Mouse (Mus musculus): ENCODE data around the gene Tatdn3. TPM values are rescaled to one million over a fixed set of nuclear protein-coding genes. Genes with fewer than 3 reads are reported as not detected.
"Not testable (repeated sequence)": the region's sequence is repeated elsewhere in the genome, so short reads cannot be mapped to it uniquely, and the experiment has no call there.

Gene Tatdn3
- polyA plus RNA-seq, 1 experiment from 2014 or later, result 16.9 TPM

GRCm38 (mm10) chr1:191030922-191031425 is 31.8 kb downstream of the Tatdn3 start:
- not testable (repeated sequence) for H3K27me3 ChIP-seq (replicated peaks; ENCODE audit: control insufficient read depth, insufficient read depth, low read length); H3K9ac ChIP-seq (ENCODE audit: low read depth, low read length); H3K4me2 ChIP-seq (ENCODE audit: low read length); H3K4me1 ChIP-seq (ENCODE audit: control insufficient read depth, insufficient read depth, low read depth, low read length); ATAC-seq; H3K9me3 ChIP-seq (ENCODE audit: control insufficient read depth, low read length); H3K27ac ChIP-seq (ENCODE audit: low read depth, low read length); H3K36me3 ChIP-seq (ENCODE audit: control insufficient read depth, insufficient read depth, low read length); H3K4me3 ChIP-seq (ENCODE audit: low read length)
- WGBS, result 81% methylated on average over 6 of the region's 6 CpGs

- H3K4me3 ChIP-seq (ENCODE audit: low read length), result no peak overlapping the region
- 54% methylated on average over 10 of the region's 10 CpGs for WGBS
- no peak overlapping the region for H3K27ac ChIP-seq (ENCODE audit: low read depth, low read length)
- H3K9ac ChIP-seq (ENCODE audit: low read depth, low read length), result no peak overlapping the region
- H3K4me2 ChIP-seq (ENCODE audit: low read length), result no peak overlapping the region
- H3K9me3 ChIP-seq (ENCODE audit: control insufficient read depth, low read length), result no peaks in the 10 kb centered on the region
- H3K36me3 ChIP-seq (ENCODE audit: control insufficient read depth, insufficient read depth, low read length), result no peaks in the 10 kb centered on the region
- H3K4me1 ChIP-seq (ENCODE audit: control insufficient read depth, insufficient read depth, low read depth, low read length), result peaks cover 3% of the 10 kb centered on the region; the same call in 1 of the 2 replicates
- H3K27me3 ChIP-seq (replicated peaks; ENCODE audit: control insufficient read depth, insufficient read depth, low read length), result no peaks in the 10 kb centered on the region
- ATAC-seq, result no peak
Observed at GRCm38 (mm10) chr1:191030182-191030581, 32.5 kb downstream of the Tatdn3 start.

- Histone ChIP-seq H3K9me3 (ENCODE audit: control insufficient read depth, low read length) (no peaks in the 10 kb centered on the region), H3K36me3 (ENCODE audit: control insufficient read depth, insufficient read depth, low read length) (no peaks in the 10 kb centered on the region), H3K27me3 (replicated peaks; ENCODE audit: control insufficient read depth, insufficient read depth, low read length) (no peaks in the 10 kb centered on the region), H3K4me1 (ENCODE audit: control insufficient read depth, insufficient read depth, low read depth, low read length) (peaks cover 3% of the 10 kb centered on the region; the same call in 1 of the 2 replicates), H3K4me2 (ENCODE audit: low read length) (peak within 1 kb of the TSS; percentile 82), H3K4me3 (ENCODE audit: low read length) (peak within 1 kb of the TSS; percentile 61), H3K9ac (ENCODE audit: low read depth, low read length) (peak within 1 kb of the TSS; percentile 72), H3K27ac (ENCODE audit: low read depth, low read length) (peak within 1 kb of the TSS; percentile 86)
- ATAC-seq, result peak; percentile 99
- under 1% methylated on average over 41 of the region's 50 CpGs for WGBS
Observed at GRCm38 (mm10) chr1:191026021-191026713, 36.6 kb downstream of the Tatdn3 start, which contains the start of gene Flvcr1. TSS of gene Flvcr1 (minus strand) at chr1:191026158.

GRCm38 (mm10) chr1:191025016-191026012 is 37.4 kb downstream of the Tatdn3 start:
- Histone ChIP-seq H3K27me3 (replicated peaks; ENCODE audit: control insufficient read depth, insufficient read depth, low read length) (no peaks in the 10 kb centered on the region), H3K27ac (ENCODE audit: low read depth, low read length) (peak overlapping the region; percentile 86), H3K4me2 (ENCODE audit: low read length) (peak overlapping the region; percentile 82), H3K9me3 (ENCODE audit: control insufficient read depth, low read length) (no peaks in the 10 kb centered on the region), H3K4me3 (ENCODE audit: low read length) (peak overlapping the region; percentile 61), H3K4me1 (ENCODE audit: control insufficient read depth, insufficient read depth, low read depth, low read length) (peaks cover 3% of the 10 kb centered on the region; the same call in 1 of the 2 replicates), H3K9ac (ENCODE audit: low read depth, low read length) (peak overlapping the region; percentile 72), H3K36me3 (ENCODE audit: control insufficient read depth, insufficient read depth, low read length) (no peaks in the 10 kb centered on the region)
- whole genome bisulfite sequencing, result 1% methylated on average over 60 of the region's 69 CpGs
- peak; percentile 69 for ATAC-seq

- H3K36me3 ChIP-seq (ENCODE audit: control insufficient read depth, insufficient read depth, low read length), result not testable (repeated sequence)
- WGBS, result 92% methylated on average over 5 of the region's 6 CpGs
Observed at GRCm38 (mm10) chr1:191023806-191024205, 38.9 kb downstream of the Tatdn3 start.

GRCm38 (mm10) chr1:191023140-191023539 is 39.6 kb downstream of the Tatdn3 start:
- no peak overlapping the region for H3K27ac ChIP-seq (ENCODE audit: low read depth, low read length)
- ATAC-seq, result no peak
- no peaks in the 10 kb centered on the region for H3K9me3 ChIP-seq (ENCODE audit: control insufficient read depth, low read length)
- H3K9ac ChIP-seq (ENCODE audit: low read depth, low read length), result no peak overlapping the region
- H3K27me3 ChIP-seq (replicated peaks; ENCODE audit: control insufficient read depth, insufficient read depth, low read length), result no peaks in the 10 kb centered on the region
- H3K4me1 ChIP-seq (ENCODE audit: control insufficient read depth, insufficient read depth, low read depth, low read length), result peaks cover 3% of the 10 kb centered on the region; the same call in 1 of the 2 replicates
- H3K4me3 ChIP-seq (ENCODE audit: low read length), result no peak overlapping the region
- H3K4me2 ChIP-seq (ENCODE audit: low read length), result no peak overlapping the region
- H3K36me3 ChIP-seq (ENCODE audit: control insufficient read depth, insufficient read depth, low read length), result no peaks in the 10 kb centered on the region
- WGBS, result 91% methylated on average over 2 of the region's 2 CpGs

More at GRCm38 (mm10) chr1:191023806-191024205, 38.9 kb downstream of the Tatdn3 start:
- H3K4me1 ChIP-seq (ENCODE audit: control insufficient read depth, insufficient read depth, low read depth, low read length); H3K4me2 ChIP-seq (ENCODE audit: low read length); H3K4me3 ChIP-seq (ENCODE audit: low read length); ATAC-seq; H3K27me3 ChIP-seq (replicated peaks; ENCODE audit: control insufficient read depth, insufficient read depth, low read length); H3K27ac ChIP-seq (ENCODE audit: low read depth, low read length); H3K9ac ChIP-seq (ENCODE audit: low read depth, low read length); H3K9me3 ChIP-seq (ENCODE audit: control insufficient read depth, low read length): not testable (repeated sequence)

GRCm38 (mm10) chr1:191021016-191021415 is 41.7 kb downstream of the Tatdn3 start:
- no peak overlapping the region for H3K4me3 ChIP-seq (ENCODE audit: low read length)
- no peaks in the 10 kb centered on the region; the same call in 1 of the 2 replicates for H3K4me1 ChIP-seq (ENCODE audit: control insufficient read depth, insufficient read depth, low read depth, low read length)
- WGBS, result 86% methylated on average over 7 of the region's 7 CpGs
- ATAC-seq, result no peak
- no peak overlapping the region for H3K9ac ChIP-seq (ENCODE audit: low read depth, low read length)
- no peak overlapping the region for H3K27ac ChIP-seq (ENCODE audit: low read depth, low read length)
- H3K36me3 ChIP-seq (ENCODE audit: control insufficient read depth, insufficient read depth, low read length), result no peaks in the 10 kb centered on the region
- no peak overlapping the region for H3K4me2 ChIP-seq (ENCODE audit: low read length)
- no peaks in the 10 kb centered on the region for H3K27me3 ChIP-seq (replicated peaks; ENCODE audit: control insufficient read depth, insufficient read depth, low read length)
- no peaks in the 10 kb centered on the region for H3K9me3 ChIP-seq (ENCODE audit: control insufficient read depth, low read length)

- H3K36me3 ChIP-seq (ENCODE audit: control insufficient read depth, insufficient read depth, low read length), result no peaks in the 10 kb centered on the region
- no peaks in the 10 kb centered on the region for H3K27me3 ChIP-seq (replicated peaks; ENCODE audit: control insufficient read depth, insufficient read depth, low read length)
- no peaks in the 10 kb centered on the region for H3K9me3 ChIP-seq (ENCODE audit: control insufficient read depth, low read length)
- no peak overlapping the region for H3K4me2 ChIP-seq (ENCODE audit: low read length)
- no peak overlapping the region for H3K4me3 ChIP-seq (ENCODE audit: low read length)
- no peaks in the 10 kb centered on the region; the same call in 1 of the 2 replicates for H3K4me1 ChIP-seq (ENCODE audit: control insufficient read depth, insufficient read depth, low read depth, low read length)
- ATAC-seq, result no peak
- H3K27ac ChIP-seq (ENCODE audit: low read depth, low read length), result no peak overlapping the region
- no peak overlapping the region for H3K9ac ChIP-seq (ENCODE audit: low read depth, low read length)
- 77% methylated on average over 3 of the region's 3 CpGs for WGBS
Observed at GRCm38 (mm10) chr1:191020217-191020924, 42.4 kb downstream of the Tatdn3 start.

Measured in hindbrain, embryonic 16.5 days (tissue).